Mouse (Mus musculus): ENCODE measurements around the gene 9430097D07Rik. TPM values are rescaled to one million over a fixed set of nuclear protein-coding genes. Genes with fewer than 3 reads are reported as not detected.

Gene 9430097D07Rik
- polyA plus RNA-seq, 1 experiment: 0.04 TPM

DNA sequence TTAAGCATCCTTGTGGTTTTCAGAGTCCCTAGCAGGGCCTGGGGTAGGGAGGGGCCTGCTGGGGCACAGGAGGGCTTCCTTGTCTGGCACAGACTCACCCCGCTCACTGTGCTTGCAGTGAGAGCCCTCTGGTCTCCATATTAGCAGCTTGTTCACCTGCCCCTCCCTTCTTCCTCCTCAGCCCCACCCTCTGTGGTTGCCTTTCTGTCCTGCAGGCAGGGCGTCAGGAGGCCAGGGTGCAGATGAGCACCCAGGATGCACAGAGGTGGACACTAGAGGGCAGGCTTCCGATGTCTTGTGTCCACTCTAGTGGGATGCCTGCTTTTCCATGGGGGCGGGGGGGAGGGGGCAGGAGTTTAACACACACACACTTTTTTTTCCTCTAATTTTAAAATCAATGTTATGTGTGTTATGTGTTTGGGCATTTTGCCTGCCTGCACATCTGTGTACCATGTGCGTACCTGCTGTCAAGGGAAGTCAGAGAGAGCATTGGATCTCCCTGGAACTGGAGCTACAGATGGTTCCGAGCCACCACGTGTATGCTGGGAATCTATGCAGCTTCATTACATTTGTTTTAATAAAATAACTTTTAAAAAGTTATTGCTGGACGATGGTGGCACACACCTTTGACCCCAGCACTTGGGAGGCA lies 26.1 kb upstream of the 9430097D07Rik start:
- no peak for TF ChIP-seq FOSL1 (IDR thresholded peaks at IDR 0.05; ENCODE audit: insufficient read depth, low read length, poor library complexity, severe bottlenecking)
- no peak for TF ChIP-seq USF1 (IDR thresholded peaks at IDR 0.05; ENCODE audit: low read depth)
- TF ChIP-seq CTCF (IDR thresholded peaks at IDR 0.05; ENCODE audit: control insufficient read depth, insufficient read depth, insufficient read length): peak; percentile 89
- TF ChIP-seq MYOG (IDR thresholded peaks at IDR 0.05; ENCODE audit: control insufficient read depth, extremely low read depth, insufficient read length): no peak
- peak; percentile 37 for TF ChIP-seq MAX (IDR thresholded peaks at IDR 0.05)
- peaks cover 9% of the 10 kb centered on the region for H3K36me3 ChIP-seq (ENCODE audit: control insufficient read depth, insufficient read depth)
- peaks cover 10% of the 10 kb centered on the region for H3K79me2 ChIP-seq (ENCODE audit: control insufficient read depth, insufficient read depth)
- H3K4me3 ChIP-seq (ENCODE audit: insufficient read depth, poor library complexity, severe bottlenecking): no peak overlapping the region
- no peak overlapping the region for H3ac ChIP-seq (ENCODE audit: control insufficient read depth, insufficient read length, low read depth)
- H3K27me3 ChIP-seq (ENCODE audit: control insufficient read depth, insufficient read depth, insufficient read length): no peaks in the 10 kb centered on the region
- H3K79me3 ChIP-seq (ENCODE audit: low read depth): no peaks in the 10 kb centered on the region

DNA sequence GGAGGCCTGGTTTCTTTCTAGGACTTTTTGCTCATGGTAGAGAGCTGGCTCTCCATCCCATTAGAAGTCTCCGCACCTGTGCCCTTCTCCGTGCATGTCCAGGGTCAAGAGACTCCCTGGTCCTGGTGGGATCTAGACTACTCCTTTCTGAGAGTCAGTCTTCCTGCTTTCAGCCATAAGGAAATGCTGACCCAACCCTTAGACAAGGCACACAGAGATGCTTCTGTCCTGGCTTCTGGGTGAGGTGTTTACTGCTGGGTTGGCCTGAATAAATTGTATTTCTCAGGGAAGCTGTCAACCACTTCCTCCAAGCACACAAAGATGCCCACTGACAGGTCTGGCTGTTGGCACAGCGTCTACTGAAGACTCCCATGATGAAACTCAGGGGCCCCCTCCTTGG lies 23.9 kb upstream of the 9430097D07Rik start, which contains the start of gene St6galnac6:
TSS of gene St6galnac6 (plus strand) at position 301 of the 400 bp plus-strand sequence.
- Histone ChIP-seq H3K79me2 (ENCODE audit: control insufficient read depth, insufficient read depth) (peaks cover 11% of the 10 kb centered on the region), H3K27me3 (ENCODE audit: control insufficient read depth, insufficient read depth, insufficient read length) (no peaks in the 10 kb centered on the region), H3K4me3 (ENCODE audit: insufficient read depth, poor library complexity, severe bottlenecking) (no peak within 1 kb of the TSS), H3K79me3 (ENCODE audit: low read depth) (no peaks in the 10 kb centered on the region), H3K36me3 (ENCODE audit: control insufficient read depth, insufficient read depth) (peaks cover 26% of the 10 kb centered on the region), H3ac (ENCODE audit: control insufficient read depth, insufficient read length, low read depth) (no peak within 1 kb of the TSS)
- no peak for TF ChIP-seq CEBPB (IDR thresholded peaks at IDR 0.05; ENCODE audit: low read depth)
- no peak for TF ChIP-seq MYOD1 (IDR thresholded peaks at IDR 0.05; ENCODE audit: control insufficient read depth, insufficient read length, low read depth)
- TF ChIP-seq MAX (IDR thresholded peaks at IDR 0.05): no peak
- no peak for TF ChIP-seq MYOG (IDR thresholded peaks at IDR 0.05; ENCODE audit: control insufficient read depth, extremely low read depth, insufficient read length)
- no peak for TF ChIP-seq CTCF (IDR thresholded peaks at IDR 0.05; ENCODE audit: control insufficient read depth, insufficient read depth, insufficient read length)
- no peak for TF ChIP-seq USF1 (IDR thresholded peaks at IDR 0.05; ENCODE audit: low read depth)
- no peak for TF ChIP-seq FOSL1 (IDR thresholded peaks at IDR 0.05; ENCODE audit: insufficient read depth, low read length, poor library complexity, severe bottlenecking)

DNA sequence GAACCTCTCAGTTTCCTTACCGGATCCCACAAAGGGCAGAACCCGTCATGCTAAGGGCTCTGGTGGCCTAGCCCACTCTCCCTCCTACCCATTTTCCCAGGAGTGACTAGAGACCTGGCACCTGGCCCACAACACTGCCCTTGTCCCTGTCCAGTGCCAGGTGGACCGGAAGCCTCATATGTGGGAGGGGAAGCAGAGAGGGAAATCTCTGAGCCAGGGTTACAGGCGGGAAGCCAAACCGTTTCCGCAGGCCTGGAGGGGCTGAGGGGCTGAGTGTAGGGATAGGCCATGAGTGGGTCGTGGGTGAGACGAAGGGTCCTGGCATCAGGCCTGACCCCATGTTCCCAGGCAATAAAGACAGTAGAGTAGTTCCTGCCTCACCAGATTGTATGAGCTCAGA lies 23.0 kb upstream of the 9430097D07Rik start:
- TF ChIP-seq CTCF (IDR thresholded peaks at IDR 0.05; ENCODE audit: control insufficient read depth, insufficient read depth, insufficient read length) (no peak), MYOG (IDR thresholded peaks at IDR 0.05; ENCODE audit: control insufficient read depth, extremely low read depth, insufficient read length) (no peak), MAX (IDR thresholded peaks at IDR 0.05) (no peak)
- peaks cover 18% of the 10 kb centered on the region for H3K79me2 ChIP-seq (ENCODE audit: control insufficient read depth, insufficient read depth)

DNA sequence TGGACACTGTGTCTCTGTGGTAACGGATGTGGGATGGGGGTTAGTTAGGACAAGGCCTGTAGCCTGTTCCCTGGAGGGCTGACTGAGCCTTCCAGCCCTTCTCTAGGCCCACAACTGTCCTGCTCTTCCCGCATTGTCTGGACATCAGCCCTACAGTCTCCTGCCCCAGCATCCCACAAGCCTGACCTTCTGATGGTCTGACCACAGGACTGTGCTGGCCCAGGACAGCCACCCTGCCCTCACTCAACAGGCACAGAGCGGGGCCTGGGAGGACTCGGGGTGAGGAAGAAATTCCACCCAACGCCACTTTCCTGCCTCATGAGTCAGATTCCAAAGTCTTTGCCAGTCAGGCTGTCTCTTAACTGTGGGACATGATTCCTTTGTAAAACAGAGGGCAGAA lies 22.2 kb upstream of the 9430097D07Rik start:
- peak; percentile 15 for TF ChIP-seq FOSL1 (IDR thresholded peaks at IDR 0.05; ENCODE audit: insufficient read depth, low read length, poor library complexity, severe bottlenecking)
- TF ChIP-seq MYOD1 (IDR thresholded peaks at IDR 0.05; ENCODE audit: control insufficient read depth, insufficient read length, low read depth): peak; percentile 8
- TF ChIP-seq MYOG (IDR thresholded peaks at IDR 0.05; ENCODE audit: control insufficient read depth, extremely low read depth, insufficient read length): no peak
- TF ChIP-seq USF1 (IDR thresholded peaks at IDR 0.05; ENCODE audit: low read depth): no peak
- Histone ChIP-seq H3K36me3 (ENCODE audit: control insufficient read depth, insufficient read depth) (peaks cover 43% of the 10 kb centered on the region), H3K4me3 (ENCODE audit: insufficient read depth, poor library complexity, severe bottlenecking) (no peak overlapping the region), H3ac (ENCODE audit: control insufficient read depth, insufficient read length, low read depth) (no peak overlapping the region), H3K79me3 (ENCODE audit: low read depth) (no peaks in the 10 kb centered on the region), H3K79me2 (ENCODE audit: control insufficient read depth, insufficient read depth) (peaks cover 26% of the 10 kb centered on the region), H3K27me3 (ENCODE audit: control insufficient read depth, insufficient read depth, insufficient read length) (no peaks in the 10 kb centered on the region)

More for the DNA sequence above, 23.0 kb upstream of the 9430097D07Rik start:
- Histone ChIP-seq H3K4me3 (ENCODE audit: insufficient read depth, poor library complexity, severe bottlenecking) (no peak overlapping the region), H3K79me3 (ENCODE audit: low read depth) (no peaks in the 10 kb centered on the region), H3ac (ENCODE audit: control insufficient read depth, insufficient read length, low read depth) (peak overlapping the region; percentile 13), H3K36me3 (ENCODE audit: control insufficient read depth, insufficient read depth) (peaks cover 35% of the 10 kb centered on the region), H3K27me3 (ENCODE audit: control insufficient read depth, insufficient read depth, insufficient read length) (no peaks in the 10 kb centered on the region)

DNA sequence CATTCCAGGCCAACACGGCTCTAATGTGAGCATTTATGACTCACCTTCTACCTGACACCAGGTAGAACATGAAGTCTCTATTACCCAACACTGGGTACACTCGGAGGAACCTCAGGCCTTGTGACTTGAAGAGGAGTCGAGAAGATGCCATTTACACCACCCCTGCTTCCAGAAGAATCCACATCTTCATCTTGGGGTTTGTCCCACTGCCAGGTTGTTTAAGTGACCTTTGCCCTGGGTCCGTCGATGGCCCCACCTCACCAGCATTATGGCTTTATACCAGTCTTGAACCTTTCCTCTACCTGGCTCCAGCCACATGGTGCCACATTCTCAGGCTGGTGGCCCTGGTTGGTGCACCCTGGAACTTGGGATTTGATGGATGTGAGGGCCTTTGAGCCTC lies 21.8 kb upstream of the 9430097D07Rik start:
- TF ChIP-seq FOSL1 (IDR thresholded peaks at IDR 0.05; ENCODE audit: insufficient read depth, low read length, poor library complexity, severe bottlenecking) (no peak), MAX (IDR thresholded peaks at IDR 0.05) (no peak), MYOD1 (IDR thresholded peaks at IDR 0.05; ENCODE audit: control insufficient read depth, insufficient read length, low read depth) (no peak), CEBPB (IDR thresholded peaks at IDR 0.05; ENCODE audit: low read depth) (no peak)
- H3K79me3 ChIP-seq (ENCODE audit: low read depth): no peaks in the 10 kb centered on the region
- H3ac ChIP-seq (ENCODE audit: control insufficient read depth, insufficient read length, low read depth): no peak overlapping the region

DNA sequence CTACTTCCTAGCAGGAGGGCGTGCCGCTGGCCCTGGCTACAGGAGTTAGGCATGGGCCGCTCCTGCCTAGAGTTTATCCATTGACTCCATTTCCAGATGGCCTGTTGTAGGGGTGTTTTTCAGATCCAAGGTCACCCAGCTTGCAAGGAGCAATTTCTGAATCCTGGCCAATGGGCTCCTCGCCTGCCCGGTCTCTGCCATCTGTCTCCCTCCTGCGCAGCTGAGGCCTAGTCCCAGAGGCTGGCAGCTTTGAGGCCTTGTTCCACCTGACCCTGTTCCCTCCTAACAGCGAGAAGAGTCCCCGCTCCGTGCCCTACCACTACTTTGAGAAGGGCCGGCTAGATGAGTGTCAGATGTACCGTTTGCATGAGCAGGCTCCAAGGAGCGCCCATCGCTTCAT lies 21.2 kb upstream of the 9430097D07Rik start:
- Histone ChIP-seq H3K79me3 (ENCODE audit: low read depth) (peaks cover 1% of the 10 kb centered on the region), H3K4me3 (ENCODE audit: insufficient read depth, poor library complexity, severe bottlenecking) (no peak overlapping the region), H3K36me3 (ENCODE audit: control insufficient read depth, insufficient read depth) (peaks cover 53% of the 10 kb centered on the region), H3K27me3 (ENCODE audit: control insufficient read depth, insufficient read depth, insufficient read length) (no peaks in the 10 kb centered on the region), H3ac (ENCODE audit: control insufficient read depth, insufficient read length, low read depth) (no peak overlapping the region), H3K79me2 (ENCODE audit: control insufficient read depth, insufficient read depth) (peaks cover 36% of the 10 kb centered on the region)
- TF ChIP-seq MAX (IDR thresholded peaks at IDR 0.05) (no peak), CTCF (IDR thresholded peaks at IDR 0.05; ENCODE audit: control insufficient read depth, insufficient read depth, insufficient read length) (no peak), MYOD1 (IDR thresholded peaks at IDR 0.05; ENCODE audit: control insufficient read depth, insufficient read length, low read depth) (no peak)

More for the DNA sequence above, 21.8 kb upstream of the 9430097D07Rik start:
- Histone ChIP-seq H3K4me3 (ENCODE audit: insufficient read depth, poor library complexity, severe bottlenecking) (no peak overlapping the region), H3K27me3 (ENCODE audit: control insufficient read depth, insufficient read depth, insufficient read length) (no peaks in the 10 kb centered on the region), H3K36me3 (ENCODE audit: control insufficient read depth, insufficient read depth) (peaks cover 48% of the 10 kb centered on the region), H3K79me2 (ENCODE audit: control insufficient read depth, insufficient read depth) (peaks cover 31% of the 10 kb centered on the region)

Data from C2C12 (cell line).